Mouse (Mus musculus): ENCODE data around the gene Immp2l. TPM values are rescaled to one million over a fixed set of nuclear protein-coding genes. Genes with fewer than 3 reads are reported as not detected.

Gene Immp2l
- polyA plus RNA-seq, 1 experiment, result 0.62 TPM

GRCm38 (mm10) chr12:41946536-41946935 is 922.6 kb downstream of the Immp2l start:
- Histone ChIP-seq H3K4me3 (replicated peaks) (no peak overlapping the region), H3K36me3 (replicated peaks; ENCODE audit: low read length) (no peaks in the 10 kb centered on the region), H3K9me3 (no peaks in the 10 kb centered on the region), H3K4me1 (no peaks in the 10 kb centered on the region), H3K27me3 (replicated peaks) (no peaks in the 10 kb centered on the region)
- TF ChIP-seq GATA1 (IDR thresholded peaks at IDR 0.05; ENCODE audit: borderline replicate concordance, low read length) (no peak), FLI1 (IDR thresholded peaks at IDR 0.05; ENCODE audit: low read length) (no peak)

- H3K4me1 ChIP-seq, result no peaks in the 10 kb centered on the region
- H3K9me3 ChIP-seq, result no peaks in the 10 kb centered on the region
- no peaks in the 10 kb centered on the region for H3K36me3 ChIP-seq (replicated peaks; ENCODE audit: low read length)
- TF ChIP-seq FLI1 (IDR thresholded peaks at IDR 0.05; ENCODE audit: low read length), result no peak
- TF ChIP-seq GATA1 (IDR thresholded peaks at IDR 0.05; ENCODE audit: borderline replicate concordance, low read length), result no peak
- no peaks in the 10 kb centered on the region for H3K27me3 ChIP-seq (replicated peaks)
- H3K4me3 ChIP-seq (replicated peaks), result no peak overlapping the region
These were observed 925.5 kb downstream of the Immp2l start for GRCm38 (mm10) chr12:41949409-41949808.

- H3K27me3 ChIP-seq (replicated peaks), result no peaks in the 10 kb centered on the region
- no peak for TF ChIP-seq FLI1 (IDR thresholded peaks at IDR 0.05; ENCODE audit: low read length)
- no peak for TF ChIP-seq GATA1 (IDR thresholded peaks at IDR 0.05; ENCODE audit: borderline replicate concordance, low read length)
- no peaks in the 10 kb centered on the region for H3K36me3 ChIP-seq (replicated peaks; ENCODE audit: low read length)
- H3K9me3 ChIP-seq, result no peaks in the 10 kb centered on the region
- H3K4me3 ChIP-seq (replicated peaks), result no peak overlapping the region
- H3K4me1 ChIP-seq, result no peaks in the 10 kb centered on the region
These were observed 926.0 kb downstream of the Immp2l start for GRCm38 (mm10) chr12:41949841-41950241.

GRCm38 (mm10) chr12:41950726-41951125 is 926.8 kb downstream of the Immp2l start:
- Histone ChIP-seq H3K4me3 (replicated peaks) (no peak overlapping the region), H3K36me3 (replicated peaks; ENCODE audit: low read length) (no peaks in the 10 kb centered on the region), H3K4me1 (no peaks in the 10 kb centered on the region), H3K9me3 (no peaks in the 10 kb centered on the region), H3K27me3 (replicated peaks) (no peaks in the 10 kb centered on the region)
- TF ChIP-seq GATA1 (IDR thresholded peaks at IDR 0.05; ENCODE audit: borderline replicate concordance, low read length) (no peak), FLI1 (IDR thresholded peaks at IDR 0.05; ENCODE audit: low read length) (no peak)

GRCm38 (mm10) chr12:41961038-41961437 is 937.1 kb downstream of the Immp2l start:
- Histone ChIP-seq H3K4me1 (no peaks in the 10 kb centered on the region), H3K4me3 (replicated peaks) (no peak overlapping the region), H3K9me3 (no peaks in the 10 kb centered on the region), H3K27me3 (replicated peaks) (no peaks in the 10 kb centered on the region), H3K36me3 (replicated peaks; ENCODE audit: low read length) (no peaks in the 10 kb centered on the region)
- TF ChIP-seq FLI1 (IDR thresholded peaks at IDR 0.05; ENCODE audit: low read length) (no peak), GATA1 (IDR thresholded peaks at IDR 0.05; ENCODE audit: borderline replicate concordance, low read length) (no peak)

- Histone ChIP-seq H3K4me1 (no peaks in the 10 kb centered on the region), H3K36me3 (replicated peaks; ENCODE audit: low read length) (no peaks in the 10 kb centered on the region), H3K9me3 (no peaks in the 10 kb centered on the region), H3K27me3 (replicated peaks) (no peaks in the 10 kb centered on the region), H3K4me3 (replicated peaks) (no peak overlapping the region)
- TF ChIP-seq FLI1 (IDR thresholded peaks at IDR 0.05; ENCODE audit: low read length) (no peak), GATA1 (IDR thresholded peaks at IDR 0.05; ENCODE audit: borderline replicate concordance, low read length) (no peak)
These were observed 967.5 kb downstream of the Immp2l start for GRCm38 (mm10) chr12:41991408-41991807.
